Mouse (Mus musculus) stomach, postnatal 0 days (tissue): ENCODE measurements around the gene Flcn.

Experiments used
- CTCF ChIP-seq: IDR thresholded peaks from 2 replicates; pipeline ENCODE4 v1.5.1; 2016; ENCODE audit warnings: antibody characterized with exemption, low read depth, mild to moderate bottlenecking, moderate library complexity
- EP300 ChIP-seq: optimal IDR thresholded peaks from 2 replicates; pipeline ENCODE3; 2016; ENCODE audit warnings: antibody characterized with exemption

GRCm38 (mm10) chr11:59749050-59749449 lies 60.8 kb downstream of the Flcn start:
- TF ChIP-seq CTCF (no peak), EP300 (no peak)
